Mouse (Mus musculus) gastrocnemius, postnatal 14 days (tissue): ENCODE data around the gene Cops4. TPM values are rescaled to one million over a fixed set of nuclear protein-coding genes. Genes with fewer than 3 reads are reported as not detected.

Experiments used
- microRNA-seq, 2 experiments: library from miRNA; unstranded; fragments of <30 nt; microRNA quantifications; one replicate each; pipeline ENCODE4 v1.2.0; 2021
- total RNA-seq, 2 experiments: library from RNA; stranded (reverse); gene quantifications; 2 replicates each; pipeline ENCODE4 v1.2.3; 2021

The Cops4 gene
- total RNA-seq, 2 experiments from 2014 or later: 88.8 TPM

Small RNA genes within 50 kb of the gene (microRNA-seq; reads per million reads assigned to microRNA genes)
- 0 reads per million in 2 experiments for gene Gm23222

Other genes with a start within 250 kb of the Cops4 start
- gene Sec31a, start 102.1 kb upstream of the Cops4 start, total RNA-seq: 10 to 100 TPM; 70.6 to 82.8 TPM
- gene Lin54, start 17.7 kb upstream of the Cops4 start, total RNA-seq: 1 to 10 TPM; 5.8 to 6.4 TPM
- gene Plac8, start 53.9 kb downstream of the Cops4 start, total RNA-seq: under 1 TPM in 1 of 2 experiments, not detected in 1; 0.90 TPM
- 10 to 100 TPM; 39.8 to 41.0 TPM for gene Coq2, start 156.8 kb downstream of the Cops4 start, total RNA-seq
- gene Hpse, start 201.4 kb downstream of the Cops4 start, total RNA-seq: under 1 TPM; 0.51 to 0.88 TPM